Mouse (Mus musculus) embryonic stem cell, embryonic (primary cell): Measurements from ENCODE around the gene Enpp3.
"Not testable (repeated sequence)": the region's sequence is repeated elsewhere in the genome, so short reads cannot be mapped to it uniquely, and the experiment has no call there.

ENCODE experiments used
- CTCF ChIA-PET, 4 experiments: fragments of 300-600 bp in 2 of 4; fragments of 350-600 bp in 2 of 4; sonication (Branson Sonifier 250); formaldehyde crosslinking; loops; one replicate each; lab custom pipeline; 2022; ENCODE audit warnings: inconsistent platforms in 2 of 4; lab: Charles Lee
- POLR2A ChIA-PET, 4 experiments: fragments of 300-600 bp in 2 of 4; fragments of 350-600 bp in 2 of 4; sonication (Branson Sonifier 250); formaldehyde crosslinking; loops; one replicate each; lab custom pipeline; 2022; ENCODE audit warnings: antibody characterized with exemption in 4 of 4, inconsistent platforms in 1 of 4; lab: Charles Lee

Gene Enpp3

DNA sequence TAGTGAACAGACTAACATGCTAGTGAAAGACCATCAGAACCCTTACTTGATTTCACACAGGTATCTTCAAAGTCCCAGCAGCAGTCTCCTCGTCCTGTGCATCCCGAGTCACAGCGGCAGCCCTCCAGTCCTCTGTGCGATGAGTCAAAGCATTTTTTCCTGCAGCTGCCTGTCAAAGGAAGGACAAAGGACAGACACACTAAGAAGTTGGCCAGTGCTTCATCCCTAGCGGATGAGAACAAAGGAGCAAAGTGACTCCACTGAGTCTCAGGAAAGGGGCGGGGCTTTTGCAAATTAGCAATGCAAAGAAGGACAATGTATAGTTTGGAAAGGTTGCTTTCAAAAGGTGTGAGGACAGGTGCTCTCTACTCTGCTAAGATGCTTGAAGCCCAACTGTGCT lies 16.5 kb downstream of the Enpp3 start:
- ChIA-PET POLR2A (interaction anchor here in 2 of 4 experiments (0.7 to 1.1 kb wide), 2 partner anchors 8 to 45 kb away, joined by 4 read pairs; no protein-coding TSS in a partner anchor), CTCF (interaction anchor here in 2 of 4 experiments (0.6 to 1.7 kb wide), 2 partner anchors 36 to 1055 kb away, joined by 3 read pairs; no protein-coding TSS in a partner anchor)

DNA sequence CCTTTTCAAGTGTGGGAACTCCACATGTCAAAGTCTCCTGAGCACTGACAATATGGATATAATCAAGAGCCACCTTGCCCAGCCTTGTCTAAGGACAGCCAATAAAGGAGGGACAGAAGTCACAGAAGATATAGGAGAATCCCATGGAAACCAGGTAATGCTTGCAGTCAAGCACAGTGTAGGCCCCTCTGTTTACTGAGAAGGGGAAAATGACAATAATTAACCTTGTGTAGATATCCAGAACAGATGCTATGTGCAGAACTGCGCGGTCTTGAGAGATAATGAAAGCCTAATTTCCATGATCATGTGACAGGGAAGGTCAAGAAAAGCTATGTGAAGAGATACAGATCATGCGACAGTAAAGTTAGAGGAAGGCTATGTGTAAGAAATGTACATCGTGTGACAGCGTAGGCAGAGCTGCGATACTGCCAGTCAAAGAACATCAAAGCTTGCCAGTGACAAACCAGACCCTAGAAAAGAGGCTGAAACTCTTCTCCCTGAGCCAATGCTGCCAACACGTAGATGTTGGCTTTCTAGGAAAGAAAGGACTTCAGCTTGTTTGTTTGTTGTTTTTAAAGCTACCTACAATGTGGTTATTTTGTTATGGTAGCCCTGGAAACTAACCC lies 17.1 kb downstream of the Enpp3 start:
- ChIA-PET POLR2A (interaction anchor here in 2 of 4 experiments (0.7 to 1.1 kb wide), 2 partner anchors 9 to 46 kb away, joined by 4 read pairs; no protein-coding TSS in a partner anchor), CTCF (interaction anchor here in 2 of 4 experiments (0.6 to 1.7 kb wide), 2 partner anchors 36 to 1056 kb away, joined by 3 read pairs; no protein-coding TSS in a partner anchor)

DNA sequence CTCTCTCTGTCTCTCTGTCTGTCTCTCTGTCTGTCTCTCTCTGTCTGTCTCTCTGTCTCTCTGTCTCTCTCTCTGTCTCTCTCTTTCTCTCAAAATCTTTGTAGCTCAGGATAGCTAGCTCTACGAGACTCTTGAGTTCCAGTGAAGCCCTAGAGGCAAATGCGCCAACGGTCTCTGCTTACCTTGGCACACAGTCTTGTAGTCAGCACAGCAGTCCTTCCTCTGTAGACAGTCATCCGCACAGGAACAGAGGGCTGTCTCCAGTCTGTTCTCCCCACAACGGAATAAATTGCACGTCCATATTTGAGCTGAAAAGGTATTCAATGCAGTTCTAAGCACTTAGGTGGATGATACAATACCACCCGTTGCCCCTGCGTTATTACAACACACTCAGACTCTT lies 18.0 kb downstream of the Enpp3 start:
- CTCF ChIA-PET = interaction anchor here in 2 of 4 experiments (0.6 to 1.3 kb wide), 2 partner anchors 35 to 200 kb away, joined by 3 to 6 read pairs; no protein-coding TSS in a partner anchor
- POLR2A ChIA-PET = interaction anchor here in 1 of 4 experiments (0.9 kb wide), 1 partner anchor 9 kb away, joined by 3 read pairs; no protein-coding TSS in a partner anchor

DNA sequence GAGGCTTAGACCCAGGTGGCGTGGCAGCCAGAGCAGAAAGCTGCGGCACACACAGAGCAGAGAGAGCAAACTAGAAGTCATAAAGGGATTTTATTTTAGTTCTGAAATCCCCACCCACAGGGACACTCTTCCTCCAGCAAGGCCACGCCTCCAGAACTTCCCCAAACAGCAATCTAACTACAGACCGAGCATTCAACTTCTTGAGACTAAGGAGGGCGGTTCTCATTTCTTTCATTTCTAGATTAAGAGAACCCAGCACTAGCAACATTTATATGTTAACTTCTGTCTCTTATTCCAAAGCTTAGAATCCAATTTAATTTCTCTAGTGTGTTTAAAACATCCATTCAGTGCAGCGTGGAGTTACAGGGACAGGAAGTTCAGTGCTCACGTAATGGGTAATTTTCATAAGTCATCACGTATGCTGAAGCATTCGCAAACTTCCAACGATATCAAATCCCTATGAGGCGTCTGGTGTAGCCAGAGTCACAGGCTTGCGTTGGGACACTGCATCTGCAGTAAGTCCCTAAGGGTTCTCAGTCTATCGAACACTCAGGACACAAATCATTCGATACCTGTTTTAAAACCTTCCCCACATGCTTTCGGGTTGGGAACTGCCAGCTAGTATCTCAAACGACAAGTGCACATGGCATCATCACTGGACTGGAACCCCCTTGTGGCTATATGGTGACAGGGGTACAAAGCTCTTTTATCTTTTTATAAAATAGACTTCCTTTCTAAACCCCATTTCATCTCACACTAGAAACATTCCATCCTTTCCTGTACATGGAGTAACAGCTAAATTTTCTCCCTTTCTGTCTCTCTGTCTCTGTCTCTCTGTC lies 18.7 kb downstream of the Enpp3 start:
- CTCF ChIA-PET = interaction anchor here in 3 of 4 experiments (0.6 to 1.5 kb wide), 5 partner anchors 9 to 199 kb away, joined by 3 to 6 read pairs (median 3); no protein-coding TSS in a partner anchor
- POLR2A ChIA-PET = interaction anchor here in 2 of 4 experiments (0.8 to 1.0 kb wide), 3 partner anchors 9 to 25 kb away, joined by 3 read pairs; no protein-coding TSS in a partner anchor

DNA sequence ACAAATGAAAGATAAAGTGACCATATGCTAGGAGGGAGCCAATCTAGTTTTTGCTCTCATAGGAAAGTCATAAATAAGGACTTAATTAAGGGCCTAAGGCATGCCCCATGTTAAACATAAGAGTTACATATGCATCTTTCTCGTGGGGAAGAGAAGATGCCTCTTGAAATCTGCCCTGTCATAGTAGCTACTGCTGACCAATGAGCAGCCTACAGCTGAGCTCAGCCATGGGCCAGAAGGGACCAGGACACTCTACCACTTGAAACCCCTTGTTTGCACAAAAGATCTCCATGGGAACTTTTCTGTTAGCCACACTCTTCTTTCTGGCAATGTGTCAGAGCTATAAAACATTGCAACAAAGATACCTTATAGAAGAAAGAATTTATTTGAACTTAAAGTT lies 19.4 kb downstream of the Enpp3 start:
- ChIA-PET CTCF (interaction anchor here in 3 of 4 experiments (0.6 to 1.5 kb wide), 3 partner anchors 11 to 33 kb away, joined by 3 to 5 read pairs (median 4); no protein-coding TSS in a partner anchor), POLR2A (interaction anchor here in 2 of 4 experiments (0.8 to 1.0 kb wide), 2 partner anchors 18 to 24 kb away, joined by 3 read pairs; no protein-coding TSS in a partner anchor)

DNA sequence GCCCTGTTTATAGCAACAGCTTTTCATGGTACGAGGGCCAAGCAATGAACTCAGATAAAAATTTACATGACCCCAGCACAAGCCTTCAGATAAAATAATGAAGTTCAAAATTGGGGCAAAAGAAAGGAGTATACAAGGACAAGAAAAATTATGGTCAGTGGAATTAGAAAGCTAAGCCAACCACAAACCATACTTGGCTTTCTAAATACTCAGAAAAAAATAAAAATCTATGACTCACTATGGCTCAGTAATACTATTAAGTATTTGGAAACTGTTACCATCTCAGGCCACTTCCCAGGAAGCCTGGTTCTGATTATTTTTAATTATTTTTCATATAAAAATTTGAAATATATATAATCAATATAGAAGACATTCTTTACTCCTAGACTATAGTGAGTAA lies 19.8 kb downstream of the Enpp3 start:
- POLR2A ChIA-PET = interaction anchor here in 1 of 4 experiments (0.7 to 0.8 kb wide), 2 partner anchors 24 to 550 kb away, joined by 3 read pairs; no protein-coding TSS in a partner anchor

DNA sequence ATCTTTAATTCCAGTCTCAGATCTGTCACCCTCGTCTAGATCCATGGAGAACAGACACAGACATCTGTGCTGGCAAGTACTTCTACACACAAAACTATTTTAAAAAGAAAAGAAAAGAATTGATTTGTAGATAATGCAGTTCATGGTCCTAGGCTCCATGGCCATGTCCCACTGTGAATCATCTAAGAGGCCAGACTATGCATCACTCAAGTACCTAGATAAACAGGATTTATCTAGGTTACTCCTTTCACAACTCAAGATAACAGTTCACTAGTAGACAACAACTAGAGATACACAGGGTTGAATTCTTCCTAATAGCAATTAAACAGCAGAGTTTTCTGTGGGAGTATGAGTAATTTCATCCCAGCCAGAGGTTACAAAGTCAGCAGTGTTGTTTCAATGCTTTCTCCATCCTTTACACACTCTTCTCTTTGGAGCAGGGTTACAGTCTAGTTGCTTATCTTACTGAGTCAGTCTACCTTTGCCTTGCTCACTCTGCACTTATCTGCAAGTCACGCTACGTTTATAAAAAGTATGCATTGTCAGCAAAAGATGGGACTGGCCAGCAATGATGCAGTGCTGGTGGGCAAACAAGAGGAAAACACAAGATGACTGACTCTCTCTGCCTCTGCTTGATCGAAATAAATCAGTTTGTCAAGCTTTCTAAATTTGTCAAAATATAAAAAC lies 20.5 kb downstream of the Enpp3 start:
- POLR2A ChIA-PET = interaction anchor here in 1 of 4 experiments (0.7 kb wide), 1 partner anchor 551 kb away, joined by 3 read pairs; no protein-coding TSS in a partner anchor
- CTCF ChIA-PET = no interaction called here

More for the DNA sequence above, 19.8 kb downstream of the Enpp3 start:
- CTCF ChIA-PET = interaction anchor here in 2 of 4 experiments (0.7 to 1.5 kb wide), 2 partner anchors 10 to 33 kb away, joined by 4 to 5 read pairs; no protein-coding TSS in a partner anchor

DNA sequence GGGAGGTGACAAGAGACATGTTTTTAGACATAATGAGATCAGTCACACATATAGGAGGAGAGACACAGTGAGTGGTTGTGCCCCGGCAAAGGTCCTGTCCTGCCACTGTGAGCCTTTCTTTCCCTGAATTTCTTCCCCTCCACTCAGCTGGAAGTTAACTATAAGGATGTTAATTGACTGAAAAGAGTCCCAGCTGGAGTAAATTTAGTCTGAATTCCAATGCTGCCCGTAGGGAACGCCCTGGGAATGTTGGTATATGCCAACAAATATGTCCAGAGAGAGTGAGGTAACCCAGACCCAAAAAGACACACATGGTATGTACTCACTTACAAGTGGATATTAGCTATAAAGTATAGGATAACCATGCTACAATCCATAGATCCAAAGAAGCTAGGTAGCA lies 23.1 kb downstream of the Enpp3 start:
- ChIA-PET CTCF (no interaction called here), POLR2A (no interaction called here)

DNA sequence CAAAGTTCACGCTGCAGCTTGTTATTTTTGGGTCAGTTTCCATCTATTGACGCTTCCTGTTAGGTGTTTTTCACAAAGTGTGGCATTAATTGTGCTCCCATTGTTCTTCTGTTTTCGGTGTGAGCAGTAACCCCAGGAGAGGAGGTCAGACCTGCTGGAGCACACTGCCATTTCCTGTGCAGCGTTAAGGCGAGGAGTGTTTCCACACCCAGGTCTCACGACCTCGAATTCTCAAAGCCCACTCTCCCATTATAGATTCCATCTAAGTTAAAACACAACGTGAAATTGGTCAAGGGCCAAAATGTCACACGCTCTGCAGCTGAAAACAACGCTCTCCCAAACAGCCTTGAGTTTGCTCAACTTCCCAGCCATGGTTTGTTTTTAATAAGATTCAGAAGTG lies 32.0 kb downstream of the Enpp3 start:
- ChIA-PET POLR2A (no interaction called here), CTCF (no interaction called here)

DNA sequence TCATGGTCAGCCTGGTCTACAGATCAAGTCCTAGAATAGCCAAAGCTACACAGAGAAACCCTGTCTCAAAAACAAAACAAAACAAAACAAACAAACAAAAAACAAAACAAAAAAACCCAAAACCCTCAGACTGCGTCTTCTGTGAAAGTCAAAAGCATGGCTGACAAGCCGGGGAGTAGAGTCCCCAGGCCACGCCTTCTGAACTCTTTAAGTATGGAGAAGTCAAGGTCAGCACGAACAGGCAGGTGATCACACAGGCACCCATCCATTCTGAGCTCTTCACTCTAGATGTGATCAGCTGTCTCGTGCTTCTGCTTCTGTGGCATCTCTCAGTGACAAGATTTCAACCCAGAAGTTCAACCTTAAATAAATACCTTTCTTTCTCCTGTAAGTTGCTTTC lies 35.9 kb downstream of the Enpp3 start:
- POLR2A ChIA-PET = interaction anchor here in 2 of 4 experiments (0.6 to 0.8 kb wide), 3 partner anchors 22 to 392 kb away, joined by 3 to 9 read pairs (median 3); no protein-coding TSS in a partner anchor
- CTCF ChIA-PET = interaction anchor here in 2 of 4 experiments (0.7 to 1.2 kb wide), 2 partner anchors 17 kb away, joined by 3 to 4 read pairs; no protein-coding TSS in a partner anchor

DNA sequence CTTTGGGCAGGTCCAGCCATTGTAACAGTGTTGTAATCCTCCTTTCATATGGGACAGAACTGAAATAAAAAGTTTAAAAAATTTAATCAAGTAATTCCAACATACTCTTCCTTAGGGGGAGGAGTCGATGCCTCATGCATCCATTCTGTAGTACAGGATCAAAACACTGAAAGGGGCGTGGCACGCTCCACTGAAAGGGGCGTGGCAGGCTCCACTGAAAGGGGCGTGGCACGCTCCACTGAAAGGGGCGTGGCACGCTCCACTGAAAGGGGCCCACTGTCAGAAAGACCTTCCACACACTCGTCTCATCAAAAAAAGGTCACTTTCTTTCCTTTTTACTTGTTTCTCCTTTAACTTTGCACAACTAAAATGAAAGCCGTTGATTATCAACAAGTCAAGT lies 36.7 kb downstream of the Enpp3 start:
- ChIA-PET POLR2A (interaction anchor here in 2 of 4 experiments (0.7 to 1.6 kb wide), 3 partner anchors 12 to 657 kb away, joined by 6 to 9 read pairs (median 6); partner anchors contain the start of gene Stx7 (in 1 of the 2)), CTCF (interaction anchor here in 1 of 4 experiments (1.2 kb wide), 1 partner anchor 16 kb away, joined by 4 read pairs; no protein-coding TSS in a partner anchor)

DNA sequence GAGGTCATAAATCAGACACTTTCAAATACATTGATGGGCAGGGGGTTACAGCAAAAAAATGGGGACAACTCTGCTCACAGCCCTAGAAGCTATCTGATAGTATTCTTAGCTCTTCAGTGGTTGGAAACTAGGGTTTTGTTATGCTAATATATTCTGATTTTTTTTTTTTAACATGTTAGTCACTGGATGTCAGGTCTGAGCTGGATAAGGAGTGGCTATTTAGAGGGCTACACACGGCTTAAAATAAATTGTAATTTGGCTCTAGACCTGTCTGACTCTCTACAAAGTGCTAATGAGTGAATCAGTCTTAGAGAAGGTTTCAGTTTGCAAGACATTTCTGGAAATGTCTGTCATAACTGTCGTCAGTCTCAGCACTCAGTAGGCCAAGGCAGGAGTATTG lies 37.5 kb downstream of the Enpp3 start:
- POLR2A ChIA-PET = interaction anchor here in 2 of 4 experiments (0.6 to 1.6 kb wide), 5 partner anchors 13 to 489 kb away, joined by 3 to 9 read pairs (median 5); no protein-coding TSS in a partner anchor
- CTCF ChIA-PET = interaction anchor here (0.8 to 1.3 kb wide), 4 partner anchors 15 to 16 kb away, joined by 3 to 5 read pairs (median 4); no protein-coding TSS in a partner anchor

DNA sequence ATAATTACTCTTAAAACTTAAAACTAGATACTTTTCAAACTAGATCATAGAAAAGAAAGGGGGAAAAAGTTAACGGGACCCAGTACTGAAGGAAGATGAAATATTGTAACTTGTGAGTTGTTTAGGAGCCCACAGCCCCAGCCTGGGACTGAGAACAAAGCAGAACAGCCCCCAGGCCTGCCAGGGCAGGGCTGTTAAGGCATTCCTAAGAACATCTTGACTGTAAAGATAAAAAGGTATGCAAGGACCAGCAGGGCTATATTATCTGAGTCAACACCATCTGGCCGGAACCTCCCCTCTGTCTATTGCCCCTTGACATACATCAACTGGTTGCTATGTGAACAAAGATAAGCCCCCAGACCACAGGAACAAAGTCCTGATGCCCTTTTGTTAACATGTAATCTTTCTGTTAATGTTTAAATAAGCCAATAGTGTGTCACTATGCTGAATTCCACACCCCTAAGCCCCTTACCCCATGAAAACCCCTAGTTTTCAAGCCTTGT lies 39.8 kb downstream of the Enpp3 start:
- POLR2A ChIA-PET, CTCF ChIA-PET: not testable (repeated sequence)

DNA sequence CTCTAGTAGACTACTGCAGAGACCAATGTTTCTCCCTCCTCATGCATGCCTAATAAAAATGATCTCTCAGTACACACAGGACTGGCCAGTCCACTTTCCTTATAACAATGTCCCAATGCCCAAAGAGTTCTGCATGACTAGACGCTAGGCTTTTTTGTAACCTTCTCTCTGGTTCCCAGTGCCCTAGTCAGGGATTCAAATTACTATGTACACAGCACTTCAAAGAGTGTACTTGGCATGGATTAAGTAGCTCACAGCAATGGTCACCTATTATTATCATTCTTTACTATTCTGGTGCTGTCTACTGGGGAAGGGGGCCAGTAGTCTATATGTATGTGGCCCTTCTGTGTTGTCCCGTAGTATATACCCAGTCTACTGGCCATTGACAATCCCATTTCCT lies 40.8 kb downstream of the Enpp3 start:
- ChIA-PET CTCF (interaction anchor here in 1 of 4 experiments (1.8 kb wide), 1 partner anchor 12 kb away, joined by 6 read pairs; no protein-coding TSS in a partner anchor), POLR2A (no interaction called here)

DNA sequence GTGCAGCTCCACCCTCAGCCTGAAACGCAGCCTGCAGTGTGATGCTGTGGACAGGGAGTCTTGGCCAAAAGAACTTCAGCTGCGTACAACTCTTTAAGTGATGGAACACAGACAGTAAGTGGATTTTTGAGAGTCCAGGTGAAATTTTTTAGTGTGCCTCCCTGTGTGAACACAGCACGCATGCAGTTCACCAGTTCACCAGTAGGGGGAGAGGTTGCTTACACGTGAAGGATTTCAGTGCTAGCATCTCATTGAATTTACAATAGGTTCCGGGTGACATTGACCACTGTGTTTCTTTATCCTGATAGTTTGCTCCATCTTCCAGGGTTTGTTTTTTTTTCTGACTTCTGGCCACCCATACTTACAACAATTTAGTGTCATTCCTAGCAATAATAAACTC lies 45.4 kb downstream of the Enpp3 start:
- ChIA-PET CTCF (interaction anchor here in 1 of 4 experiments (1.0 kb wide), 1 partner anchor 89 kb away, joined by 3 read pairs; no protein-coding TSS in a partner anchor), POLR2A (interaction anchor here in 1 of 4 experiments (1.0 kb wide), 1 partner anchor 74 kb away, joined by 3 read pairs; no protein-coding TSS in a partner anchor)

DNA sequence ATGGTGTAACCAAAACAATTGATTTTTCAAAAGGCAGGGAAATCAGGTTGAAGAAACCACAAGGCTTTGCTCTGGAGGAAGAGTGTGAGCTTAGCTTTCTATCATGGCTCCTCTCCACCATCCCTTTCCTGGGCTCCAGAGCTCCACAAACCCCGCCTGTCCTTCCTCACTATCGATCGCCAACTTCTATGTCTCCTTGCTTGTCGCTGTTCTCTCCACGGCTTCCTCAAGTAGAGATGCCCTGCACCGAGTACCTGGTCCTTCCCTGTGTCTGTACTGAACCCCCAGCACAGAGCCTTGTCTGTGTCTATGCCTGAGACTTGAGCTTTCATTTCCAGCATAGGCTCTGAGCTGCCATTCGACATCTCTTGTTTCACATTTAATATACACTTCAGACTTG lies 49.9 kb downstream of the Enpp3 start:
- POLR2A ChIA-PET = interaction anchor here in 2 of 4 experiments (0.7 to 1.2 kb wide), 2 partner anchors 17 to 35 kb away, joined by 3 read pairs; no protein-coding TSS in a partner anchor
- CTCF ChIA-PET = interaction anchor here in 2 of 4 experiments (0.6 to 1.7 kb wide), 2 partner anchors 77 to 97 kb away, joined by 3 read pairs; partner anchors contain the start of gene Med23 (in 1 of the 2)
